Mouse (Mus musculus): ENCODE results near the gene 4931408C20Rik.

The 4931408C20Rik gene

DNA sequence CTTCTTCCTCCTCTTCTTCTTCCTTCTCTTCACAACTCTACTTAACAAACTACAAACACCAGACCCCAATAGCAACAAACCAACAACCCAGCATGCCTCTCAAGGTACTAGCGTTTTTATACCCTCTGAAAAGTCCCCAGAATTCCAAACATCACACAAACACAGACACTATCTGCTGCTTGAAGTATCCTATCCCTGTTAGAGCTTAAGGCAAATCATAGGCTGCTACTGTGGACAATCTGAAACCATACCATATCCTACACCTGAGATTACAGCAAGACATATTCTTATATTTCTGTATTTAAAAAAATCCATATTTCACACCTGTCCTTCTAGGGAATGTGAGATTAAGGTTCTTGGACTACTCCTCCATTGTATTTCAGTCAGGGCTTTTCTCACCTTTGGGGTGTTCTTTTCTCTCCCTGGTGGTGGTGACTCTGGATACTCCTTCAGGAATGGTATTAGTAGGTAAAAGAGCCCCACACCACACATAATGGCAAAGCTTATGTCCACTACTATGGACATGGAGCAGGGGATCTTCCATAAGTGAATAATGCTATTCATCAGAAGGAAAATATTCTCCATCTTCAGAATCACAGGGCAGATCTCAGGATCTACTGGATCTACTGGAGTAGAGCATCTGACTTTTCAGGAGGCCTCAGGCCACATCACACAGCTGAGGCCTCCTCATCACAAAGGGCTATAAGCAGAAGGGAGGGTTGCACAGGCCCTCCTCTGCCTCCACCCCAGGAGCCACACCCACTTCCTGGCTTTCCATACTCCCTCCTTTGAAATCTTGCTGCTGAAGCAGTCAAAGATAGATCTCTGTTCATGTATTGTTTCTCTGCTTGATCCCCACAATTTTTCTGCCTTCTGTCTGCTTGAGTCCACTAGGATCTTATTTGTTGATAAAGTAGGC lies at the start of gene 4931408C20Rik:
TSS of gene 4931408C20Rik (minus strand) at position 619 of the 919 bp plus-strand sequence.
- peak; percentile 8 for DNase-seq

DNA sequence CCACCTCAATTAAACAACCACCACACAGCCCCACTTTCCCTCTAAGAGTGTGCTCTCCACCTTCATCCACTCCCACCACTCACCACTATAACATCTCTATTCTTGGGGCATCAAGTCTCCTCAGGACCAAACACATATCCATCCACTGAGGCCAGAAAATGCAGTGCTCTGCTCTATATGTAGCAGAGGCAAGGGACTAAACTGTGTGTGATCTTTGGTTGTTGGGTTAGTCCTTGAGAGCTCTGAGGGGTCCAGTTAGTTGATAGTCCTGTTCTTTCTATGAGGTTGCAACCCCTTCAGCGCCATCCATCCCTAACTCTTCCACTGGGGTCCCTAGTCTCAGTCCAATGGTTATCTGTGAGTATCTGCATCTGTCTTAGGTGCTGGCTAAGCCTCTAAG lies 666 bp upstream of the 4931408C20Rik start:
- no peak for DNase-seq

DNA sequence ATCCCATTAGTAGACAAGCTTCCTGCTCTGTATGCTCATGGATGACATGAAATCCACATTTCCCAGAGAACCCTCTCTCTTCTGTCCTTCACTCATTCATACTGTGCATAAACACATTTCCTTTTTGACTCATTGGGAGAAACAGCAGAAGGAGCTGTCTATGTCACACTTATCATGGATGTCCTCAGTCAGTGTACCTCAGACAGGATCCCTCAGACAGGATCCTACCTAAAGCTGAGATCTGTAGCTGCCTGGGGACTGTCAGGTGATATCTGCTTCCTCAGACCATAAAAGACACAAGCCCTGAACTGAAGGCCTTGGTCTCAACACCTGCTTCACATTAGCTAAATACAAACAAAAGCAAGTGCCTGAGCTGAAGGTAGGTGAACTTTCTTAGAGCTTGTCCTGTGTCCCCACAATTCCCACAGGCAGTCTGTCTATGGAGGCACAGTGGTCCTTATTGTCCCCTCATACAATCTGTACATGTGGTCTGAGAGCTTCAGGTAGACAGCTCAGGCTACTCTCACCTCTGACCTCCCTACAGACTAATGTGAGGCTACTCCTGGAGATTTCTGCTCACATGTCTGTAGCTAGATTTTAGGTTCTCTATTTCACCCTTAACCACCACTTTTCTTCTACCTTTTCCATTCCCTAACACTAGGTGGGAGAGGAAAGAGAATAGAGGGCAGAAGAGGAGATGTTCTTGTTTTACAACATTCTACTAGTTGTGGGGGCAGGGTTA lies 1.1 kb downstream of the 4931408C20Rik start:
- no peak for DNase-seq

DNA sequence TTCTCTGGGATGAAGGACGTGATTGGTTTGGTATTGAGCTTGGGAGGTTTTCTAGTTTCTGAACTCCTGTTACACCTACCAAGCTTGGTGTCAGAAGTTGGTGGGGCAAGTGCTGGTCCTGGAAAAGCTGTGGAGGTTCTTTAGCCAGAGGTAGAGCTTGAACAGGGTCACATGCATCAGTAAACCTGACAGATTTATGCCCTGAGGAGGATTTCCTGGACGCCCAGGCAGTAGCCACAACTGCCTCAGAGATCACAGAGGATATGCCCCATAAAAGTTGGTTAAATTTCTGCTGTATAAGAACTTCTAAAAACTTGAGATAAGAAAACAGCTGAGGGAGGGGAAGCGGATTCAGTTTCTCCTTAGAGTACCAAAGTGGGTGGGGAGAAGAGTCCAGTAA lies 1.9 kb downstream of the 4931408C20Rik start:
- no peak for DNase-seq

DNA sequence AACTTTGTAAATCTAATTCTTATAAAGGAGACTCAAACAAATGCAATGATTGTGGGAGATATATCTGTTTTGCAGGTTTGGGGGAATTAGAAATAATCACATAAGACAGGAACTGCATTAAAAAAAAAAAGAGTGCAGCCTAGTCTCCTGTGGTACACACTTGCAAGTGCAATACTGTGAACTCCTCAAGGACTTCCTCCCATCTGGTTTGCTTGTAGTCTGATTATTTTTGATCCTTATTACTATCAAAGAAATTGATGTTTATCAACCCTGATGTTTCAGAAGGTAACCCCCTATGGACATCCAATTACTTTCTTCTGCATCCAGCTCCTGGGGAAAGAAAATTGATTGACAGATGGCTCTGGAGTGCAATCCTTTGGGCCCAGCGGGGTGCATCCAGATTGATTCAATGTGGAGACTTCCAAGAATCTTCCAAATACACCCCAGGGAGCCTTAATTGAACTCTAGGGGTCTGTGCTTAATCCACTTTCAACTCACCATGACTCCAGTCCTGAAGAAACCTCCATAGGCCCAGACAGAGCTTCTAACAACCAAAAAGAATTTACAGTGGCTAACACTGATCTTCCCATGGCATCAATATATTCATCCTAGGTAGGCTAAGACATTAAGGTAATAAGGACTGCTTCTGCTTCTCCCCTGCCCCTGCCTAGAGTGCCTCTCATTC lies 37.4 kb downstream of the 4931408C20Rik start:
- DNase-seq: no peak

DNA sequence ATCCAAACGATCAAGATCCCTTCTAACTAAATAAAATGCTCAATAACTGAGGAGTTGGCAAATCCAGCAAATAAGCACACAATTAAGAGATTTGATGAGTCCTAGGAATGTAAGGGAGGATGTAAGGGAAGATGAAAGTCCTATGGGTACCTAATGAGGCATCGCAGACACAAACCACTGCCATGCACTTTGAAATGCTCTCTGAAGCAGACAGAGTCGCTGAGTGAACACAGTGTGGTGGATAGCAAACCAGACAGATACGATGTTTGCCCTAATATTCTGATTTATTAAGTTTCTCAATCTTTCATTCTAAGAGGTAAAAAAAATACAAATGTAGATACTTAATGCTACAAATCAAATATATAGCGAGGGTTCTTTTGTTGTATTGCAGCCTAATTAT lies 51.2 kb downstream of the 4931408C20Rik start:
- DNase-seq: no peak

Measured in kidney, adult 9 months (tissue).